Mouse (Mus musculus): ENCODE measurements around the gene Pde3b.
"Not testable (repeated sequence)": the region's sequence is repeated elsewhere in the genome, so short reads cannot be mapped to it uniquely, and the experiment has no call there.

Gene Pde3b

DNA sequence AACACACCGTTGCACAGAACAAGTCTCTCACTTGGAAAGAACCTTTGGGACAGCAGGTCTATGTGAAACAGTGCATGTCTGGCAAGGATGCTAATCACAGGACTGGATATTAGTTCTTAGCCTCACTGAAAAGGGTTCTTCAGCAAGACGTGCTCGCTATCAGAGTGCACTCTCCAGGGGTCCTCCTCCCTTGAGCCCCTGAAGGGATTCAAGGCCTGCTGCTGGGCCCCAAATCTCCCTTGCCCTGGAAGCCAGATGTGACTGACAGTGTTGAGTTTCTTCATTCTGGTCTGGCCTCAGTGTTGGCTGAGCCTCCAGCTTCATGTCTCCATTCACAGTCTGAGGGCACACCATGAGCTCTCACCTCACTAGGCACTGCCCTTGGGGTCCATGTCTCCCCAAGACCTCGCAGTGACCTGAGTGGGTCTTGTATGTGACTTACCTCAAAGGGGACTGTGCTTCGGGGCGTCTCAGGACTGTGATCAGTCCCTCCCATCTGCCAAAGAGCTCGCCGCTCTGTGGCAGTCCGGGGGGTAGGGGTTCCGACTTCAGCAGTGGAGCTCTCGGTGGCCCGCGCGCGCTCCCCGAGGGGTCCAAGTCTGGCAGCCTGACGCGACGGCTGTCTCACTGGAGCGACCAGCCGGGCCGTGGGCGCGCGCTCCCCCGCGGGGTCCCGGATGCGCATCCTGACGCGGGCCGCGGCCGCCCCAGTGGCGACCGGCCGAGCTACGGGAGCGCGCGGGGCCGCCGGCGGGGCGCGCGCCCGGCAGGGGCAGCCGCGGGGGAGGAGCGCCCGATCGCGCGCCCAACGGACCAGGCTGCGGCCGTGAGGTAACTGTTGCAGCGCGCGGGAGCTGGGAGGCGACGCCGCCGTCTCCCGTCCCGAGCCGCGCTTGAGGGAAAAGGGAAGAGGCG lies at the start of gene Pde3b:
Pde3b (plus strand) TSS at position 861 of the 915 bp plus-strand sequence.
- DNase-seq: peak; percentile 30

DNA sequence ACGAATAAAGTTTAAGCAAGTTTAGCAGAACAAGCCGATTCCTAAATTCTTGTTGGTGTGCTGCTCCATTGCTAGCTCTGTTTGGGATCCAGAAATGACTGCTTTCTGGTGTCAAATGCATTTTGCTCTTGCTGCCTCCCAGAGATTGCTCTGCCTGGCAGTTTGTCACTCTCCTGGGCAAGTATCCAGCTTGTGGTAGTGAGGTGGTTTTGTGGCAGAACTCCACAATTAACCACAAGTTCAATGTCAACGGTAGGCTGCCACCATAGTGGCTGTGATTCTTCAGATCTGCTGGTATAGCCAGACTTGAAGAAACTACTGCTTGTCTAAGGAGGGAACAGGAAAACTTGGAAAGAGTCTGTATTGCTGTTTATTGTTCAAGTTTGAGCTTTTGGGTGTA lies 13.0 kb upstream of the Pde3b start:
- no peak for DNase-seq

DNA sequence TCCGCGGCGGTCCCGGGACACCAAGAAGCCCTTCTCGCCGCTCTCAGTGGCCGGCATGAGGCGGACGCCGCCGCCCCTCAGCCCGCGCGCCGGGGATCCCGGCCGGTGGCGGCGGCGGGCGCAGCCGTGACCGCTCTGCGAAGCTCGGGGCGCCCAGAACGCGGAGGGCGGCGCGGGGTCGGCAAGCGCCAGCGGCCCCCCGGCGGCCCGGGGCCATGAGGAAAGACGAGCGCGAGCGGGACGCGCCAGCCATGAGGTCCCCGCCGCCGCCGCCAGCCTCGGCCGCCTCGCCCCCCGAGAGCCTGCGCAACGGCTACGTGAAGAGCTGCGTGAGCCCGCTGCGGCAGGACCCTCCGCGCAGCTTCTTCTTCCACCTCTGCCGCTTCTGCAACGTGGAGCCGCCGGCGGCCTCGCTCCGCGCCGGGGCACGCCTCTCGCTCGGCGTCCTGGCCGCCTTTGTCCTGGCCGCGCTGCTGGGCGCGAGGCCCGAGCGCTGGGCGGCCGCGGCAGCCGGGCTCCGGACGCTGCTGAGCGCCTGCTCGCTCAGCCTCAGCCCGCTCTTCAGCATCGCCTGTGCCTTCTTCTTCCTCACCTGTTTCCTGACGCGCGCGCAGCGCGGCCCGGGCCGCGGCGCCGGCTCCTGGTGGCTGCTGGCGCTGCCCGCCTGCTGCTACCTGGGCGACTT lies 397 bp downstream of the Pde3b start:
- DNase-seq: peak; percentile 15

- DNase-seq: peak; percentile 16
Observed at GRCm38 (mm10) chr7:114416021-114416845, 1.2 kb downstream of the Pde3b start.

GRCm38 (mm10) chr7:114419331-114419730 lies 4.2 kb downstream of the Pde3b start:
- not testable (repeated sequence) for DNase-seq

- DNase-seq: no peak
Observed at GRCm38 (mm10) chr7:114420918-114421317, 5.8 kb downstream of the Pde3b start.

GRCm38 (mm10) chr7:114422224-114422623 lies 7.1 kb downstream of the Pde3b start:
- DNase-seq: no peak

- no peak for DNase-seq
Observed at GRCm38 (mm10) chr7:114429768-114430167, 14.7 kb downstream of the Pde3b start.

GRCm38 (mm10) chr7:114431966-114432365 lies 16.9 kb downstream of the Pde3b start:
- peak; percentile 19 for DNase-seq

DNA sequence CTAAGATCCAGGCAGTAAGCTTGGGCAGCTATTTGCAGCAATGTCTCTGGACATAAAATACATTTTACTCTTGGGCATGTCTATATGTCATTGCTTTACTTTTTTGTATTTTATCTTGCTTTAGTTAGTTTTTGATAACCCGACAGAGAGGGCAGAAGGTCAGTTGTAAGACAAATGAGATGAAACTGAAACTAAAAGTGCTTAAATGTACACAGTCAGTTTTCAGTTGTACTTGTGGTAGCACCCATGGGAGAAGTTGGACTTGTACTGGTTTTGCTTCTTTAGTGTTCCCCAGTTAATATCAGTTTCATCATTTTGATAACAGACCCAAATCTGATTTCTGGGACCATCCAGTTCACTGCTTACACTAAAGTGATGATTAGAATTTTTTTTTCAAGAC lies 24.6 kb downstream of the Pde3b start:
- no peak for DNase-seq

GRCm38 (mm10) chr7:114440494-114440893 lies 25.4 kb downstream of the Pde3b start:
- no peak for DNase-seq

DNA sequence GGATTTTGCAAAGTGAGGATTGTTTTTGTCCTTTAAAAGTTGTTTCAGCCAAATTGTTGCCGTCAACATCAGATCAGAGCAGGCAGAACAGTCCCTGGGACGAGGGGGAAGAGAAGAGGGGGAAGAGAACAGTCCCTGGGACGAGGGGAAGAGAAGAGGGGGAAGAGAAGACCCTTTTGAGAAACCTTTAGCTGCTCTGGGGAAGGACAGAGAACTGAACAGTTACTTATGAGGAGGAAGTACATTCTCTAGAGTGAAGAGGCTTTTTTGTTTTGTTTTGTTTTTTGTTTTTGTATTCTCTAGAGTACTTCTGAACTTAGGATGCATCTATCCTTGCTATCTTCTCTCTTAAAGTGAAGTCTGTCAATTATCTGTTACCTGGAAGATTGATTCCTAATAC lies 37.8 kb downstream of the Pde3b start:
- DNase-seq: no peak

GRCm38 (mm10) chr7:114453300-114453990 lies 38.4 kb downstream of the Pde3b start:
- no peak for DNase-seq

GRCm38 (mm10) chr7:114454858-114455257 lies 39.8 kb downstream of the Pde3b start:
- DNase-seq: no peak

DNA sequence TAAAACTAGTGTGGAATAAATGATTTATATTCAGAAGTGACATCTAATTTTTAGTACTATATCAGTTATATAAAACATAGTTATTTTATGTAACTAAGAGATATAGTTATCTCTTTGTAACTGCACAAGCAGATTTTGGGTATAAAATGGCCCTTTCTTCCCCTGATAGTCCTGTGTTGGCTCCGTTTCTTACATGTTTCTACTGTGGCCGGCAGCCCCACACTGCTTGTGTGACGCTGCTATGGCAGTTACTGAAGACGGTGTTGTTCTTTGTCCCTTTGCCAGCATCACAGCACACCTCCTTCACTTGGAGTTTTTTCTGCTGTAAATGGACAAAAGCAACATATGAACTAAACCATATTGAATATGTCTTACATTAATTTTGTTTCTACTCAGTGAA lies 41.8 kb downstream of the Pde3b start:
- DNase-seq: no peak

DNA sequence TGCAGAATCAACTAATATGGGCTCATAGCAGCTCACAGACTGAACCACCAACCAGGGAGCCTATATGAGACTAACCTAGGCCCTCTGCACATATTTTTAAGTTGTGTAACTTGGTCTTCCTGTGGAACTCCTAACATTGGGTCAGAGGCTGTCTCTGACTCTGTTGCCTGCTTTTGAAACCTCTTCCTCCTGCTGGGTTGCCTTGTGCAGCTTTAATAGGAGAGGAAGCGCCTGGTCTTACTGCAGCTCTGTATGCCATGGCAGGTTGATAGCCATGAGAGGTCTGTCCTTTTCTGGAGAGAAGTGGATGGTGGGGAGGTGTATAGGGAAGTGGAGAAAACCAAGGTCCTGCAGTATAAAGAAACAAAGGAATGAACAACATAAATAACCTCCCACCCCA lies 44.8 kb downstream of the Pde3b start:
- no peak for DNase-seq

DNA sequence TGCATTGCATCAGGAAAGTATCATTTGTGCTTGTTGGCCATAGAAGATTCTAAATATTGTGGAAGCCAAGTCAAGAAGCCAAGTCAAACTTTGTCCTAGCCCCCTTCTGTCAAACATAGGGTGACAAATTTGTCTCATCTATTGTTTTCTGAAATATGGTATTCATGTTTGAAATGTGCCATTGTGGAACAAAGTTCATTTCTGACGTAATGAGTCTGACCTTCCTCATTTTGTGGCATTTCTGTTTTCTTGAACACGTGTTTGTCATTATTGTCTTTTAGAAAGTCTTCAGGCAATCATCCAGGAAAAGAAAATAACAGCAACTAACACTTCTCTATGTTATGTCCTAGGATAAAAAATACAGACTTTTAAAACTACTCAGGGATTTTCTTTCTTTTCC lies 46.6 kb downstream of the Pde3b start:
- no peak for DNase-seq

- no peak for DNase-seq
Observed at GRCm38 (mm10) chr7:114466358-114466757, 51.3 kb downstream of the Pde3b start.

DNA sequence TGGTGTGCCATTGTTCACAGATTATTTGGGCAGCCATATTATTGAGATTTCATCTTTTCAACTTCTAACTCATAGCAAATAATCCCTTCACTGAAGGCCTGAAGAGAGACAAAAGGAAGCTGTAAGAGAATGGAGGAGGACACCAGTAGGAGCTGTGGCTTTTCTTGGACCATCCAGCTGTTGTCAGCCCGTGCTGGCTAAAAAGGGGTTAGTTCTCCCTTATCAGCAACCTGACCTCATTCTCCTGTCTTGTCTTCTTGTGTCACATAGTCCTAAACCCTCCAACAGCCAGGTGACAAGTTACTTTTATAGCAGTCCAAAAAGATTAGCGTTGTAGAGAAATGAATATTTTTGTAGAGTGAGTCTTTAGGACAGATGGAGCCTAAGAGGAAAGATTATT lies 57.4 kb downstream of the Pde3b start:
- no peak for DNase-seq

DNA sequence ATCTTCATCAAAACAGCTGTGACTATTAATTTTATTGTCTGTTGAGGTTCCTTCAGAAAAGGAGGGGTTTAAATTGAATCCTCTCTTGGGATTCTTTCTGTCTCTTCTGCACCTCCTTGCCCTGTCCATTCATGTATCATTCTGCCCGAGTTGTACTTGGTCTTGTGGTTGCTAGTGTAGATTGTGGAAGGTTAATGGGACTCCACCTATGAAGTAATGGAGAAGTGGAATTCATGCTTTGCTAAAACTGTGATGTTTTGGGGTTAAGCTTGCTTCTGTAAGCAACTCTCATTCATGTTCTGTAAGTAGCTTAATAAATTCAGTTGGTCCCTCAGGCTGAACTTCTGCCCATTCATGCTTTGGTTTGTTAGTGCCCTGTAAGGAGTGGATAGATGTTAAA lies 59.8 kb downstream of the Pde3b start:
- no peak for DNase-seq

- no peak for DNase-seq
Observed at GRCm38 (mm10) chr7:114477884-114478283, 62.8 kb downstream of the Pde3b start.

DNA sequence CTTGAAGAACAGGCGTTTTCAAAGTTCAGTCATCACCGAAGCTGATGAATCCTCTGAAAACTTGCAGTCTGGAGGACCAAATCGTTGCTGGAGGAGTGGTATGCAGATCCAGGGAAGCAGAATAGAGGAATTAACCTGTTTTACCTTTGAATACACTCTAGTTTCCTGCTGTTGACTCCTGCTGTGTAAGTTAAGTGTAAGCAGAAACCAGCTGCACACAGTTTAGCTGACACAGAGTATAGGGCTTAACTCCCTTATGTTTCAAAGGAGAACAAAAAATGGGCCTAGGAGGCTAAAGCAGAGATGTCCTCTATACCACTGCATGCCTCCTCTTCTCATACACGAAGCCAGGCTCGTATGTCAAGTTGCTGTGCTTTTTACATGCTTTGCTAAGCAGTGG lies 63.8 kb downstream of the Pde3b start:
- DNase-seq: no peak

- no peak for DNase-seq
Observed at GRCm38 (mm10) chr7:114479779-114480178, 64.7 kb downstream of the Pde3b start.

Data from kidney, adult 11 months (tissue).